Mouse (Mus musculus) C2C12 (cell line): ENCODE results near the gene Retreg3.

Source experiments
- CEBPB ChIP-seq: IDR thresholded peaks from one replicate; pipeline ENCODE4 v1.6.1; 2011; ENCODE audit warnings: low read depth, mild to moderate bottlenecking, control low read depth, moderate library complexity
- CTCF ChIP-seq: IDR thresholded peaks from one replicate; pipeline ENCODE4 v1.5.1; 2011; ENCODE audit not compliant: control insufficient read depth, insufficient read depth, insufficient read length
- FOSL1 ChIP-seq: IDR thresholded peaks from one replicate; pipeline ENCODE4 v1.8.0; 2011; ENCODE audit warnings: mild to moderate bottlenecking, low read length; ENCODE audit not compliant: poor library complexity, insufficient read depth, severe bottlenecking
- MAX ChIP-seq: IDR thresholded peaks from one replicate; pipeline ENCODE4 v1.6.1; 2011; ENCODE audit warnings: mild to moderate bottlenecking, control low read depth
- MYOD1 ChIP-seq: IDR thresholded peaks from one replicate; pipeline ENCODE4 v1.6.1; 2011; ENCODE audit warnings: low read depth; ENCODE audit not compliant: control insufficient read depth, insufficient read length
- MYOG ChIP-seq: IDR thresholded peaks from one replicate; pipeline ENCODE4 v1.6.1; 2011; ENCODE audit not compliant: control insufficient read depth, insufficient read length; ENCODE audit errors: extremely low read depth
- USF1 ChIP-seq: IDR thresholded peaks from one replicate; pipeline ENCODE4 v1.6.1; 2011; ENCODE audit warnings: low read depth, mild to moderate bottlenecking, control low read depth, moderate library complexity

- no peak for TF ChIP-seq CTCF
- no peak for TF ChIP-seq MYOG
- no peak for TF ChIP-seq USF1
- no peak for TF ChIP-seq FOSL1
- no peak for TF ChIP-seq MYOD1
- no peak for TF ChIP-seq MAX
- no peak for TF ChIP-seq CEBPB
Measured at GRCm38 (mm10) chr11:101065002-101065401, 54.7 kb downstream of the Retreg3 start.
